Mouse (Mus musculus) liver, adult (tissue): Measurements from ENCODE around the gene Ethe1.

Experiments used
- GATA4 ChIP-seq: IDR thresholded peaks from 2 replicates; pipeline ENCODE4 v1.6.1; 2014; ENCODE audit warnings: mild to moderate bottlenecking, low read length; ENCODE audit not compliant: insufficient replicate concordance

The Ethe1 gene

GRCm38 (mm10) chr7:24564607-24565265, 22.6 kb upstream of the Ethe1 start:
- no peak for TF ChIP-seq GATA4

- no peak for TF ChIP-seq GATA4
Observed at GRCm38 (mm10) chr7:24565627-24566026, 21.7 kb upstream of the Ethe1 start.

DNA sequence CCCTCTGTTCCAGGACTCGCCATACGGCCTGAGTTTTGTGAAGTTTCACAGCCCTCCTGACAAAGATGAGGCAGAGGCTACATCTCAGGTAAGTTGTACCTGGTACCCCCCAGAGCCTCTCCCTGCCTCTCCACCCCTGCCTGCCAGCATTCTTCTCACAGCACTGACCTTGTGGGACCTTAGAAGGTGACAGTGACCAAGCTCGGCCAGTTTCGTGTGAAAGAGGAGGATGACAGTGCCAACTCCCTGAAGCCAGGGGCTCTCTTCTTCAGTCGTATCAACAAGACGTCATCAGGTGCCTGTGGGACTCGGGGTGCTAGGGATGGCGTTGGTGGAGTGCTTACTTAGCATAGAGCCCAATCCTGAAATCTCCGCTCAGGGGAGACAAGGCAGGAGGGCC, 21.1 kb upstream of the Ethe1 start:
- no peak for TF ChIP-seq GATA4

DNA sequence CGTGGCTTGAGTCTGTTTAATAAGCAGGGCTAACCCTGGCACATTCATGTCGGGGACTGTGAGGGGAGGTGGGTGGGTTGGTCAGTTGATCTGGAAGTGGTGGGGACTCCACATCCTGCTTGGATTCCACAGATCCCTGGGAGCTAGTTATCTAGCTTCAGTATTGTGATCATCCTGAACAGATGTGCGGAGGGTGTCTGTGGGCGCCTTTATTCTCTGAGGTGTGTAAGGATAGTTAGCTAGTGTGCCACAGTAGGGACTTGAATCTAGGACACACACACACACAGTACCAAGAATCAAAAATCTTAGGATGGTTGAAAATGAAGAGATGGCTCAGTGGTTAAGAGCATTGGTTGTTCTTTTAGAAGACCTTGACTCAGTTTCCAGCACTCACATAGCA, 18.8 kb upstream of the Ethe1 start:
- no peak for TF ChIP-seq GATA4

DNA sequence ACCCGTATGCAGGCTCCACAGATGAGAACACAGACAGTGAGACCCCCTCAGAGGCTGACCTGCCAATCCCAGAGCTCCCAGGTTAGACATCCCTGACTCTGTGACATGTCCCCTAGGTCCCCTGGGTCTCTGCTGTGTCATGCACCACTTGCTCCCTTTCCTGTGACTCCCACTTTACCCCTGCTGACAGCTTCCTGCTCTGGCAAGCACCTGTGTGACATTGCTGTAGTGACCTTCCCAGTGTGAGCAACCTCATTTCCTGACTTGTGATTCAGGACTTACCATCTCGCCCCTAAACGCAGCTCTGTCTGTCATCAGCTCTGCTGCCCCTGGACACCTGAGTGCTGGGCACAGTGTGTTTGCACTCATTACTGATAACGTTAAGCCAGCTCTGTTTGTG, 16.3 kb upstream of the Ethe1 start:
- TF ChIP-seq GATA4 = no peak

DNA sequence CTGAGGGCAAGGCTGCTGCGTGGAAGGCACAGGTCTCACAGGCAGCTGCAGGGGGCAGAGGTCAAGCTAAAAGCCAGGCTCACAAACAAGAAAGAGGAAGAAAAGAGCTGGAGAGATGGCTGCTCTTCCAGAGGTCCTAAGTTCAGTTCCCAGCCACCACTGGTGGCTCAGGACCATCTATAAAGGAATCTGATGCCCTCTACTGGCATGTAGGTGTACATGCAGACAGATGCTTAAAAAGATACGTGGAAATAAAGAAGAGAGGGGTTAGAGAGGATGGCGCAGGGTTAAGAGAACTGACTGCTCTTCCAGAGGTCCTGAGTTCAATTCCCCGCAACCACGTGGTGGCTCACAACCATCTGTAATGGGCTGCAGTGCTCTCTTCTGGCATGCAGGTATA, 14.9 kb upstream of the Ethe1 start:
- no peak for TF ChIP-seq GATA4

GRCm38 (mm10) chr7:24574224-24574796, 13.0 kb upstream of the Ethe1 start:
- no peak for TF ChIP-seq GATA4

DNA sequence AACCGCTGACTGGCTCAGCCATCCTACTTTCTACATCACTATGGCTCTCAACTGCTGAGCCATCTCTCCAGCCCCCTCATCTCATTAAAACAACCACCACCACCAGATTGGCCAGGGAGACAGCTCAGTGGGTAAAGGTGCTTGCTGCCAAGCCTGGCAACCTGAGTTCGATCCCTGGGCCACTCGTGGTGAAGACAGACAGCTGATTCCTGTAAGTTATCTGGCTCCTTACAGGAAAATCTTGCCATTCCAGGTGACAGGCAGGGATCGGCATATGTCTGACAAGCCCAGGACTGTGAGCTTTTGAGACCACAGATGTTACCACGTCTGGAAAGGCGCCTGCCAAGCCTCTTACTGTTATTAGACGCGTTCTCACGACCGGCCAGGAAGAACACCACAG, 9.5 kb upstream of the Ethe1 start:
- no peak for TF ChIP-seq GATA4

DNA sequence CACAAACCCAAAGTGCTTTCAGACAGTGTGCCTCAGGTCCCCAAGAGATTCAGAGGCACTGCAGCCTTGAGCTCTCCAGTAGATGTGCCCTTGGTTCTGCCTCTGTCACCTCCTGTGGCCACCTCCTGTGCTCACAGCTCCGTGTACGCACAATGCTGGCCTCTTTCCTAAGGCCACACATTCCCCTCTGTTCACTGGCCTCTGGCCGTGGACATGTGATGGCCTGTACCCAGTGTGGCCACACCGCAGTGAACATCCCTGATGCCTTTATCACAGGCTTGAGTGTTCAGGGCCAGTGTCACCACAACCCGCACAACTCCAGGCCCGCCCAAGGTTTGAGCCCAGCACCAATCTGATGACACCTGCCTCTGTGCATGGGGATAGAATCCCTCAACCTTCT, 2.5 kb upstream of the Ethe1 start:
- TF ChIP-seq GATA4 = no peak

- no peak for TF ChIP-seq GATA4
Observed at GRCm38 (mm10) chr7:24585995-24586394, 1.3 kb upstream of the Ethe1 start.

DNA sequence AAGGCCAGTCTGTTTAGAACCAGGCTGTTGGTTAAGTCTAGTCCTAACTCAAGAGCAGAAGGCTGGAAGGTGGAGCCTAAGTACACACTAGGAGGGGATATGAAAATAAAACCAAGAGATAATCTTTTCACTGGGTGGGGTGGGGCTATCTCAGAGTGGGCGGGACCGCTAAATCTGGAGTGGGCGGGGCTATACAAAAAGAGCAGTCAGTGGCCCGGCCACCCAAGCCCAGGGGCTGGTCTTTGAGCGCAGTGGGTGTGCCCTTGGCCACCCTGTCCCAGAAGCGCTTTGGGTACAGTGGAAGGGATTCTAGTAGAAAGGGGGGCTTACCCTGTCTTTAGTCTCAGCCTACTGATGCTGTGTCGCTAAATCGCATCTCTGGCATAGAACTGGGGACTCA, 515 bp upstream of the Ethe1 start:
- TF ChIP-seq GATA4 = no peak

GRCm38 (mm10) chr7:24588336-24588735, 993 bp downstream of the Ethe1 start:
- no peak for TF ChIP-seq GATA4

- TF ChIP-seq GATA4 = no peak
Observed at GRCm38 (mm10) chr7:24591735-24592134, 4.4 kb downstream of the Ethe1 start.

- no peak for TF ChIP-seq GATA4
Observed at GRCm38 (mm10) chr7:24592163-24592562, 4.8 kb downstream of the Ethe1 start.

GRCm38 (mm10) chr7:24592781-24593180, 5.4 kb downstream of the Ethe1 start:
- TF ChIP-seq GATA4 = no peak

GRCm38 (mm10) chr7:24593621-24594308, 6.4 kb downstream of the Ethe1 start:
- TF ChIP-seq GATA4 = no peak
